Mouse (Mus musculus) erythroblast, embryonic 14.5 days (primary cell): Measurements from ENCODE around the gene Plxnb1.

Source experiments
- GATA1 ChIP-seq: IDR thresholded peaks from 2 replicates; pipeline ENCODE4 v1.6.1; 2012; ENCODE audit warnings: low read length, inconsistent platforms, mixed read lengths
- TAL1 ChIP-seq: IDR thresholded peaks from 3 replicates; pipeline ENCODE4 v1.6.1; 2012; ENCODE audit warnings: low read length, inconsistent platforms, mixed read lengths

- no peak for TF ChIP-seq TAL1
- no peak for TF ChIP-seq GATA1
These were observed 34.3 kb upstream of the Plxnb1 start for GRCm38 (mm10) chr9:109060898-109061295.
